Mouse (Mus musculus) spleen, postnatal 10 days (tissue): ENCODE measurements around the gene Nemp2.
"Not testable (repeated sequence)": the region's sequence is repeated elsewhere in the genome, so short reads cannot be mapped to it uniquely, and the experiment has no call there.

Experiments used
- DNase-seq, 2 experiments: peaks; one replicate each; pipeline ENCODE4 v3.0.0; 2021 to 2022; ENCODE audit warnings: low spot score in 2 of 2

Nemp2 gene

GRCm38 (mm10) chr1:52653366-52653765 lies 22.9 kb downstream of the Nemp2 start:
- DNase-seq = no peak

GRCm38 (mm10) chr1:52655153-52655552 lies 24.6 kb downstream of the Nemp2 start:
- peak in 1 of 2 experiments; percentile 45 for DNase-seq

GRCm38 (mm10) chr1:52658160-52658559 lies 27.7 kb downstream of the Nemp2 start:
- no peak for DNase-seq

- DNase-seq = no peak
Observed at GRCm38 (mm10) chr1:52660278-52660677, 29.8 kb downstream of the Nemp2 start.

GRCm38 (mm10) chr1:52660765-52661164 lies 30.3 kb downstream of the Nemp2 start:
- no peak for DNase-seq

GRCm38 (mm10) chr1:52663228-52663627 lies 32.7 kb downstream of the Nemp2 start:
- no peak for DNase-seq

GRCm38 (mm10) chr1:52668743-52669323 lies 38.3 kb downstream of the Nemp2 start:
- no peak for DNase-seq

GRCm38 (mm10) chr1:52669931-52670330 lies 39.4 kb downstream of the Nemp2 start:
- DNase-seq = no peak

GRCm38 (mm10) chr1:52675561-52676551 lies 45.4 kb downstream of the Nemp2 start:
- DNase-seq = no peak

GRCm38 (mm10) chr1:52676621-52677020 lies 46.1 kb downstream of the Nemp2 start:
- no peak for DNase-seq

- no peak for DNase-seq
Observed at GRCm38 (mm10) chr1:52683550-52683949, 53.0 kb downstream of the Nemp2 start.

GRCm38 (mm10) chr1:52687636-52688035 lies 57.1 kb downstream of the Nemp2 start:
- no peak for DNase-seq

- DNase-seq = not testable (repeated sequence)
Observed at GRCm38 (mm10) chr1:52694456-52694855, 64.0 kb downstream of the Nemp2 start.
